Mouse (Mus musculus) liver, embryonic 14.5 days (tissue): Measurements from ENCODE around the gene Gfod2.

Experiments
- CTCF ChIP-seq: IDR thresholded peaks from 2 replicates; pipeline ENCODE4 v1.5.1; 2016; ENCODE audit warnings: antibody characterized with exemption, low read depth, control low read depth
- EP300 ChIP-seq: IDR thresholded peaks from 2 replicates; pipeline ENCODE4 v1.6.1; 2016; ENCODE audit warnings: antibody characterized with exemption, low read depth

DNA sequence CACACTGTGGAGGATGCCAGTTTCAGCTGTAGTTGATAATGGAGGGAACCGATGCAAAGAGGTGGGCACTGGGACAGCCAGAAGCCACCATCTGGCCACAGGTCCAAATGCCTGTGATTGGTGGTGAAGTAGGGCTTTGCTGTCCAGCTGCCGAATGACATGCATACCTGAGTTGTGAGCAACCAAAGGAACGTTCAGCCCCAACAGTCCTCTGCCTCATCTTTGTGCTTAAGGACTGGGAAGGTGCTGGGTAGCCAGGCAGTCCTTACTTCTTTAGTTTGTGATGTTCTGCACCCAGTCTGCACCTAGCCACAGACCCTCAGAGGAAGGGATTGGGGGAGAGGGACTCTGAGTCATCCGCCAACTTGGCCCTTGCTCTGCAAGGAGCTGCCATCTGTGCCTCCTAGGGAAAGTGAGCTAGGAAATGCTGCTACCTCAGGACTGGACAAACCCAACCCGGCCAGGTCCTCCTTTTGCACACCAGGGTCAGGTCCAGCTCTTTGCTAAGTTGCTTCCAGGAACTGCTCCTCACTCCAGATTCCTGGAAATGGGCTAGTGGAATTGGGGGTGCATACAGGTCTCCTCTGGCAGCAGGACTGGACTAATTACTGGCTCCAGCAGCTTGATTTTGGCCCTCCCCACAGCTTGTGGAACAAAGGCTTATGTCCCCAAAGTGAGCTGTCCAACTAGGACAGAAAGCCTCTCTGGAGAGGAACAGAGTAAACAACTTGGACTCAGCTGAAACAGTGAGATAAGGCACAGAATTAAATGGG is 10.2 kb upstream of the Gfod2 start:
- no peak for TF ChIP-seq CTCF
- no peak for TF ChIP-seq EP300
